Mouse (Mus musculus): Measurements from ENCODE around the gene Galnt7.

GRCm38 (mm10) chr8:57630148-57630547 is 22.7 kb downstream of the Galnt7 start:
- TF ChIP-seq CHD2 (IDR thresholded peaks at IDR 0.05; ENCODE audit: low read depth, low read length) (no peak), ZC3H11A (IDR thresholded peaks at IDR 0.05; ENCODE audit: borderline replicate concordance, low read depth, low read length) (no peak), ZNF384 (IDR thresholded peaks at IDR 0.05; ENCODE audit: low read depth, low read length) (no peak), MAFK (IDR thresholded peaks at IDR 0.05; ENCODE audit: insufficient read depth, low read depth, low read length) (no peak), HCFC1 (IDR thresholded peaks at IDR 0.05; ENCODE audit: borderline replicate concordance, insufficient read depth, low read length) (no peak)

Data from ES-E14 (cell line).